Mouse (Mus musculus): ENCODE measurements at regions not wholly inside any gene's neighbourhood (a gene's known extent, or its start where the extent isn't known, plus 50 kb on each side); places are given as distances from the start of the nearest gene placed in this dataset.

- TF ChIP-seq POLR2A (IDR thresholded peaks at IDR 0.05; ENCODE audit: extremely low read depth, insufficient read depth, low read length), result no peak
- TF ChIP-seq CTCF (IDR thresholded peaks at IDR 0.05; ENCODE audit: low read depth, low read length), result no peak
Observed at GRCm38 (mm10) chr2:159196156-159196555, 401.5 kb downstream of the Dhx35 start.
